Mouse (Mus musculus): Measurements from ENCODE around the gene Myom1.
"Not testable (repeated sequence)": the region's sequence is repeated elsewhere in the genome, so short reads cannot be mapped to it uniquely, and the experiment has no call there.

Gene Myom1

GRCm38 (mm10) chr17:71002081-71002743, at the start of gene Myom1:
Gene Myom1, plus strand, starts transcription at chr17:71002633.
- DNase-seq (ENCODE audit: low spot score), result peak; percentile 99

GRCm38 (mm10) chr17:70963546-70963945, 38.9 kb upstream of the Myom1 start:
- DNase-seq (ENCODE audit: low spot score), result peak; percentile 84

GRCm38 (mm10) chr17:70965281-70965680, 37.2 kb upstream of the Myom1 start:
- peak; percentile 45 for DNase-seq (ENCODE audit: low spot score)

GRCm38 (mm10) chr17:70966126-70966525, 36.3 kb upstream of the Myom1 start:
- no peak for DNase-seq (ENCODE audit: low spot score)

- no peak for DNase-seq (ENCODE audit: low spot score)
Observed at GRCm38 (mm10) chr17:70967191-70967590, 35.2 kb upstream of the Myom1 start.

- no peak for DNase-seq (ENCODE audit: low spot score)
Observed at GRCm38 (mm10) chr17:70967646-70968045, 34.8 kb upstream of the Myom1 start.

- no peak for DNase-seq (ENCODE audit: low spot score)
Observed at GRCm38 (mm10) chr17:70968606-70969191, 33.7 kb upstream of the Myom1 start.

GRCm38 (mm10) chr17:70971206-70971605, 31.2 kb upstream of the Myom1 start:
- DNase-seq (ENCODE audit: low spot score), result no peak

- no peak for DNase-seq (ENCODE audit: low spot score)
Observed at GRCm38 (mm10) chr17:70973398-70973797, 29.0 kb upstream of the Myom1 start.

- not testable (repeated sequence) for DNase-seq (ENCODE audit: low spot score)
Observed at GRCm38 (mm10) chr17:70974065-70974464, 28.4 kb upstream of the Myom1 start.

GRCm38 (mm10) chr17:70977799-70978198, 24.6 kb upstream of the Myom1 start:
- DNase-seq (ENCODE audit: low spot score), result no peak

GRCm38 (mm10) chr17:70979345-70980223, 22.8 kb upstream of the Myom1 start:
- no peak for DNase-seq (ENCODE audit: low spot score)

- no peak for DNase-seq (ENCODE audit: low spot score)
Observed at GRCm38 (mm10) chr17:70985501-70986354, 16.7 kb upstream of the Myom1 start.

GRCm38 (mm10) chr17:70986355-70986740, 16.1 kb upstream of the Myom1 start:
- DNase-seq (ENCODE audit: low spot score), result no peak

GRCm38 (mm10) chr17:70986831-70987660, 15.4 kb upstream of the Myom1 start:
- no peak for DNase-seq (ENCODE audit: low spot score)

- no peak for DNase-seq (ENCODE audit: low spot score)
Observed at GRCm38 (mm10) chr17:70988337-70988767, 14.1 kb upstream of the Myom1 start.

GRCm38 (mm10) chr17:70989430-70989829, 13.0 kb upstream of the Myom1 start:
- DNase-seq (ENCODE audit: low spot score), result no peak

- no peak for DNase-seq (ENCODE audit: low spot score)
Observed at GRCm38 (mm10) chr17:70989991-70990390, 12.4 kb upstream of the Myom1 start.

- peak; percentile 61 for DNase-seq (ENCODE audit: low spot score)
Observed at GRCm38 (mm10) chr17:70990403-70991303, 11.8 kb upstream of the Myom1 start.
